22 mouse cellular contexts compared by ENCODE assay signal in genomic region chr17:88755776-88756175, GRCm38 (mm10). TPM values are rescaled to one million over a fixed set of nuclear protein-coding genes. Genes with fewer than 3 reads are reported as not detected.
"Had no signal": no experiment of that assay in that cellular context is flagged by ENCODE, and none has a peak within 500 bp of the region (broad histone marks: within the 10 kb centered on the region; RNA-seq: fewer than 3 reads in every experiment).

No protein-coding gene starts in this region.

- H3K27ac ChIP-seq: hindbrain, postnatal 0 days; intestine, embryonic 15.5 days; kidney, embryonic 15.5 days; limb, embryonic 15.5 days; liver, embryonic 12.5 days; neural tube, embryonic 12.5 days; stomach, embryonic 15.5 days had no signal

- DNase-seq: kidney, adult 2 months; kidney, postnatal 14 days; layer of hippocampus, adult 9-11 months; layer of hippocampus, postnatal 36 days; lung, postnatal 10 days; lung, postnatal 4 days; retina, postnatal 1 day; right cerebral cortex, postnatal 4 days; spleen, adult 18-20 months; thymus, adult 18-20 months; thymus, postnatal 36 days had no signal

- H3K4me1 ChIP-seq: intestine, embryonic 15.5 days; liver, embryonic 12.5 days; stomach, embryonic 15.5 days had no signal

- H3K36me3 ChIP-seq: intestine, embryonic 15.5 days; kidney, embryonic 15.5 days; limb, embryonic 15.5 days; liver, embryonic 12.5 days; neural tube, embryonic 12.5 days; stomach, embryonic 15.5 days had no signal

- H3K4me3 ChIP-seq: intestine, embryonic 15.5 days; kidney, embryonic 15.5 days; limb, embryonic 15.5 days; liver, embryonic 12.5 days; neural tube, embryonic 12.5 days; stomach, embryonic 15.5 days had no signal

- H3K27me3 ChIP-seq: intestine, embryonic 15.5 days; limb, embryonic 15.5 days; neural tube, embryonic 12.5 days; stomach, embryonic 15.5 days had no signal

- H3K4me2 ChIP-seq: intestine, embryonic 15.5 days; kidney, embryonic 15.5 days; limb, embryonic 15.5 days; liver, embryonic 12.5 days; lung, embryonic 14.5 days; midbrain, embryonic 11.5 days; neural tube, embryonic 12.5 days; stomach, embryonic 15.5 days had no signal

- H3K9me3 ChIP-seq: intestine, embryonic 15.5 days; kidney, embryonic 15.5 days; limb, embryonic 15.5 days; liver, embryonic 12.5 days; neural tube, embryonic 12.5 days; stomach, embryonic 15.5 days had no signal

- ATAC-seq: hindbrain, postnatal 0 days; intestine, embryonic 15.5 days; liver, embryonic 12.5 days had no signal

- H3K9ac ChIP-seq: intestine, embryonic 15.5 days; kidney, embryonic 15.5 days; limb, embryonic 15.5 days; liver, embryonic 12.5 days; lung, embryonic 14.5 days; neural tube, embryonic 12.5 days; stomach, embryonic 15.5 days had no signal

RNA-seq across cellular contexts. Expression of gene Lhcgr, which starts 36.0 kb away (rescaled TPM):
- total RNA-seq: megakaryocyte, adult 5-6 weeks had no signal
- polyA plus RNA-seq: liver, embryonic 12.5 days; liver, embryonic 16.5 days; stomach, embryonic 15.5 days had no signal
